In the genomic region with DNA sequence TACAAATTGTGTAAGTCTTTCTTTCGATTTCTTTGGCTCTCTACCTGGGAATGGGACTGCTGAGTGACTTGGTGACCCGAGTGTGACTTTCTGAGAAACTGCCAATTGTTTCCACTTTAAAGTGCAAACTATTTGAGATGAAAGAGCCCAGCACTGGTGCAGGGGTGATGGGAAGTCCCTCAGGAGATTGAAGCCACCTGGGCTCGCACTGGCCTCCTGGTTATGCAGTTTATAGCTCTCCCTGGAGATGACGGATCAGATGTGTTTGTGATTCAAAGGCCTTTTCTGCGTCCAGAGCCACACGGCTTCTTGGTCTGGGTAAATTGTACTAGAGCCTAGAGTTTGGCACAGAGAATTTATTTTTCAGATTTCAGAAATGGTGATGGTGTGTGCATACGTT, we compare ENCODE assay signal across 27 mouse cellular contexts. TPM values are rescaled to one million over a fixed set of nuclear protein-coding genes. Genes with fewer than 3 reads are reported as not detected.
A peak's percentile ranks its signal among the peaks of the same experiment; 100 is the strongest.
DNase-seq lines count a peak whose midpoint lies in the region; ATAC-seq and TF ChIP-seq lines count a peak whose summit lies in the region.
"Had no signal": no experiment of that assay in that cellular context is flagged by ENCODE, and none has a peak within 500 bp of the region (broad histone marks: within the 10 kb centered on the region; RNA-seq: fewer than 3 reads in every experiment).

No protein-coding gene starts in this region.

- TF ChIP-seq POLR2A in thymus, adult 2 months (IDR thresholded peaks at IDR 0.05; ENCODE audit: control insufficient read depth, extremely low read depth, insufficient read depth, low read length, poor library complexity): no peak

- no peak overlapping the region for H3K27ac ChIP-seq in thymus, adult 2 months (ENCODE audit: control insufficient read depth, insufficient read depth, low read length)
- H3K27ac ChIP-seq in limb, embryonic 10.5 days: peak overlapping the region; percentile 46
- H3K27ac ChIP-seq in gastrocnemius, adult 2 months: no peak overlapping the region
- H3K27ac ChIP-seq: embryonic facial prominence, embryonic 15.5 days; forebrain, embryonic 12.5 days; kidney, embryonic 15.5 days; liver, embryonic 15.5 days; midbrain, embryonic 10.5 days; midbrain, embryonic 15.5 days; neural tube, embryonic 15.5 days had no signal

- WGBS in thymus, adult 2 months: 80% methylated on average over 7 of the region's 7 CpGs
- WGBS in limb, embryonic 10.5 days: 27% methylated on average over 7 of the region's 7 CpGs

- peaks cover 3% of the 10 kb centered on the region; the same call in 1 of the 2 replicates for H3K4me1 ChIP-seq in thymus, adult 2 months (replicated peaks; ENCODE audit: control insufficient read depth, insufficient read depth, low read length)
- H3K4me1 ChIP-seq in limb, embryonic 10.5 days: peaks cover 58% of the 10 kb centered on the region

- H3K27me3 ChIP-seq in thymus, adult 2 months (ENCODE audit: control insufficient read depth, insufficient read depth, low read length): no peaks in the 10 kb centered on the region
- H3K27me3 ChIP-seq in limb, embryonic 10.5 days (ENCODE audit: low read depth, poor library complexity, severe bottlenecking): no peaks in the 10 kb centered on the region
- H3K27me3 ChIP-seq: embryonic facial prominence, embryonic 15.5 days had no signal

- no peak for ATAC-seq in CD4-positive, CD25-positive, alpha-beta regulatory T cell, adult 4 months
- ATAC-seq: hindbrain, embryonic 16.5 days; midbrain, embryonic 15.5 days had no signal

- no peaks in the 10 kb centered on the region for H3K36me3 ChIP-seq in thymus, adult 2 months (ENCODE audit: control insufficient read depth, insufficient read depth, low read length)
- no peaks in the 10 kb centered on the region for H3K36me3 ChIP-seq in limb, embryonic 10.5 days
- H3K36me3 ChIP-seq: embryonic facial prominence, embryonic 15.5 days; forebrain, embryonic 12.5 days; kidney, embryonic 15.5 days; liver, embryonic 15.5 days; midbrain, embryonic 10.5 days; midbrain, embryonic 15.5 days; neural tube, embryonic 15.5 days had no signal

- intact Hi-C loops in gastrocnemius, adult 2 months (cut with DNase I): no loop called here

- H3K9me3 ChIP-seq in limb, embryonic 10.5 days (replicated peaks): no peaks in the 10 kb centered on the region
- H3K9me3 ChIP-seq: embryonic facial prominence, embryonic 15.5 days; forebrain, embryonic 12.5 days; kidney, embryonic 15.5 days; liver, embryonic 15.5 days; midbrain, embryonic 10.5 days; midbrain, embryonic 15.5 days; neural tube, embryonic 15.5 days had no signal

- no peak overlapping the region for H3K4me3 ChIP-seq in thymus, adult 2 months (ENCODE audit: control insufficient read depth, insufficient read depth, low read length)
- H3K4me3 ChIP-seq in limb, embryonic 10.5 days: no peak overlapping the region
- no peak overlapping the region for H3K4me3 ChIP-seq in gastrocnemius, adult 2 months
- H3K4me3 ChIP-seq: embryonic facial prominence, embryonic 15.5 days; forebrain, embryonic 12.5 days; kidney, embryonic 15.5 days; liver, embryonic 15.5 days; midbrain, embryonic 10.5 days; midbrain, embryonic 15.5 days; neural tube, embryonic 15.5 days had no signal

- DNase-seq in embryo, embryonic 10.5 days (ENCODE audit: low spot score): peak; percentile 22
- DNase-seq in embryo, embryonic 11 days: no peak
- peak; percentile 22 for DNase-seq in thymus, postnatal 14 days
- DNase-seq in thymus, adult 2 months: no peak
- peak; percentile 66 for DNase-seq in limb, embryonic 10.5 days (ENCODE audit: low spot score)
- no peak for DNase-seq in gastrocnemius, adult 2 months
- DNase-seq: adrenal gland, postnatal 25 days; cerebellum, adult 11-12 months; cerebellum, postnatal 10 days; heart, postnatal 14 days; kidney, adult 18-20 months; kidney, postnatal 25 days; lung, postnatal 14 days; retina, postnatal 1 day; right cerebral cortex, postnatal 14 days had no signal

- TF ChIP-seq CTCF in thymus, adult 2 months (IDR thresholded peaks at IDR 0.05; ENCODE audit: borderline replicate concordance, control insufficient read depth, extremely low read depth, insufficient read depth, low read length, poor library complexity): no peak
- TF ChIP-seq CTCF in gastrocnemius, adult 2 months (IDR thresholded peaks at IDR 0.05): no peak

RNA-seq across cellular contexts. Expression of gene Chrna1, which starts 16.4 kb away (rescaled TPM):
- 0.05 and 0.07 TPM in 2 replicates for polyA plus RNA-seq in thymus, adult 2 months (2012; rRNA removed)
- polyA plus RNA-seq in limb, embryonic 10.5 days (2016; fragmentation: Nextera tagmentation; extraction: Ambion mirVana): 2.3 and 3.9 TPM in 2 replicates
- polyA plus RNA-seq in CD4-positive, CD25-positive, alpha-beta regulatory T cell, adult 4 months (2017; shearing (Covaris generic)): not detected
- 1 to 10 TPM; 4.5 to 6.2 TPM for total RNA-seq in gastrocnemius, adult 2 months (2021)
- total RNA-seq: adrenal gland, postnatal 25 days; common myeloid progenitor, adult 5-6 weeks; heart, postnatal 14 days; liver, adult 2 months had no signal
- polyA plus RNA-seq: liver, adult 2 months; small intestine, adult 2 months had no signal

RNA-seq across cellular contexts. Expression of gene Wipf1, which starts 34.2 kb away (rescaled TPM):
- polyA plus RNA-seq in thymus, adult 2 months (2012; rRNA removed): 56.6 and 68.0 TPM in 2 replicates
- 13.3 and 14.2 TPM in 2 replicates for polyA plus RNA-seq in limb, embryonic 10.5 days (2016; fragmentation: Nextera tagmentation; extraction: Ambion mirVana)
- 10 to 100 TPM; 54.2 to 66.6 TPM for polyA plus RNA-seq in CD4-positive, CD25-positive, alpha-beta regulatory T cell, adult 4 months (2017; shearing (Covaris generic))
- total RNA-seq in gastrocnemius, adult 2 months (2021): 10 to 100 TPM in 1 of 2 experiments, 1 to 10 TPM in 1; 7.0 to 11.7 TPM

Comparison
In these comparisons a context has a peak if more than half of its experiments do, and no peak if none do; other contexts are left out.
1. DNase-seq: peak in embryo, embryonic 10.5 days (single experiment), thymus, postnatal 14 days (single experiment) and limb, embryonic 10.5 days (single experiment); none in embryo, embryonic 11 days (single experiment), thymus, adult 2 months (single experiment) and gastrocnemius, adult 2 months (single experiment).